Mouse (Mus musculus): Measurements from ENCODE around the gene Nfix. TPM values are rescaled to one million over a fixed set of nuclear protein-coding genes. Genes with fewer than 3 reads are reported as not detected.

The Nfix gene
- polyA plus RNA-seq, 1 experiment from 2014 or later: 3.7 TPM

- peaks cover 34% of the 10 kb centered on the region for H3K36me3 ChIP-seq (ENCODE audit: control insufficient read depth, insufficient read depth, low read length)
- H3K27me3 ChIP-seq (ENCODE audit: control insufficient read depth, insufficient read depth, low read length): no peaks in the 10 kb centered on the region
- peaks cover 19% of the 10 kb centered on the region; the same call in 1 of the 2 replicates for H3K4me1 ChIP-seq (ENCODE audit: control insufficient read depth, insufficient read depth, low read length)
- H3K4me2 ChIP-seq (ENCODE audit: low read depth): peak within 1 kb of the TSS; percentile 58
- peak within 1 kb of the TSS; percentile 87 for H3K27ac ChIP-seq (ENCODE audit: low read depth, low read length)
- ATAC-seq (ENCODE audit: insufficient read depth, low FRiP score, low TSS enrichment) (peak; percentile 92), DNase-seq (ENCODE audit: low spot score) (peak; percentile 93)
- no peaks in the 10 kb centered on the region for H3K9me3 ChIP-seq (ENCODE audit: control insufficient read depth, low read length)
- H3K9ac ChIP-seq (ENCODE audit: low read length): peak within 1 kb of the TSS; percentile 90
- H3K4me3 ChIP-seq (ENCODE audit: low read depth, low read length): peak within 1 kb of the TSS; percentile 92
- WGBS: under 1% methylated on average over 46 of the region's 55 CpGs
Measured at GRCm38 (mm10) chr8:84840248-84840999, 40.3 kb upstream of the Nfix start, which contains the start of gene Rad23a. Rad23a (minus strand) TSS chr8:84840665.

DNA sequence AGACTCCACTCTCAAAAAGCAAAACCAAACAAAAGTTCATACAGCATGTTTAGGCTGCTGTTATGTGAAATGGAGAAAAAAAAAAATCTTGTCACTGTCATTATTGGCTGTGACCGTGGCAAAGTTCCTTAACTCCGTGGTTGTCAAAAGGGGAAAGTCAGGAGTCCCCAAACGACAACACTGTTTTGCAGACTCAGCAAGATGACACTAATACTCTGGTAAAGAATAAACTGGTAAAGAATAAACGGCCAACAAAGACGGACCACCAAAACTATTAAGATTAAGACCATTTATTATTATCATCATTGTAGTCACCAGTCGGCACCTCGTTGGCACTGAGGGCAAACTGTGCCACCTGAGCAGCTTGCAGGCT lies 39.7 kb upstream of the Nfix start:
- H3K9me3 ChIP-seq (ENCODE audit: control insufficient read depth, low read length): no peaks in the 10 kb centered on the region
- H3K27ac ChIP-seq (ENCODE audit: low read depth, low read length): peak overlapping the region; percentile 87
- ATAC-seq (ENCODE audit: insufficient read depth, low FRiP score, low TSS enrichment) (no peak), DNase-seq (ENCODE audit: low spot score) (no peak)
- H3K27me3 ChIP-seq (ENCODE audit: control insufficient read depth, insufficient read depth, low read length): no peaks in the 10 kb centered on the region
- peaks cover 13% of the 10 kb centered on the region; the same call in 1 of the 2 replicates for H3K4me1 ChIP-seq (ENCODE audit: control insufficient read depth, insufficient read depth, low read length)
- peak overlapping the region; percentile 58 for H3K4me2 ChIP-seq (ENCODE audit: low read depth)
- peak overlapping the region; percentile 90 for H3K9ac ChIP-seq (ENCODE audit: low read length)
- peaks cover 36% of the 10 kb centered on the region for H3K36me3 ChIP-seq (ENCODE audit: control insufficient read depth, insufficient read depth, low read length)
- H3K4me3 ChIP-seq (ENCODE audit: low read depth, low read length): peak overlapping the region; percentile 92
- WGBS: 6% methylated on average over 7 of the region's 7 CpGs

DNA sequence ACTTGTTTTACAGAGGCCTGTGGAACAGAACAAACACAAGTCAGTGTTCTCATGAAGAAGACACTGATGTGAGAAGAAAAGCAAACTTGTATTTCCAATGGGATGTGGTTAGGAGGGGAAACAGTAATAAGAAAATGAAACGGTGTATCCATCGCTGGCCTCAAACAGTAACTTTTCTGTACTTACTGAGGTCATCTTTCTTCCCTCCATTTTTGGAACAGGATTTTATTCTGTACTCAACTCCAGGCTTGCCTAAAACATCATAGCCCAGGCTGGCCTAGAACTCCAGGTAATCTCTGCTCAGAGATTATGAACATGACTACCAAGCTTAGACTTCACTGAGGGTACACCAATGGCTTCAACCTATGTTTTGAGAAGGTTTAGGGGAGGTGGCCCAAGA lies 39.3 kb upstream of the Nfix start:
- 94% methylated on average over 2 of the region's 2 CpGs for WGBS
- Histone ChIP-seq H3K9ac (ENCODE audit: low read length) (no peak overlapping the region; the same call in 1 of the 2 replicates), H3K4me1 (ENCODE audit: control insufficient read depth, insufficient read depth, low read length) (peaks cover 9% of the 10 kb centered on the region; the same call in 1 of the 2 replicates)

GRCm38 (mm10) chr8:84838513-84838912 lies 38.4 kb upstream of the Nfix start:
- H3K27me3 ChIP-seq (ENCODE audit: control insufficient read depth, insufficient read depth, low read length): no peaks in the 10 kb centered on the region
- H3K9me3 ChIP-seq (ENCODE audit: control insufficient read depth, low read length): no peaks in the 10 kb centered on the region
- no peak overlapping the region for H3K27ac ChIP-seq (ENCODE audit: low read depth, low read length)
- peaks cover 7% of the 10 kb centered on the region; the same call in 1 of the 2 replicates for H3K4me1 ChIP-seq (ENCODE audit: control insufficient read depth, insufficient read depth, low read length)
- H3K4me3 ChIP-seq (ENCODE audit: low read depth, low read length): no peak overlapping the region
- no peak overlapping the region for H3K9ac ChIP-seq (ENCODE audit: low read length)
- no peak overlapping the region for H3K4me2 ChIP-seq (ENCODE audit: low read depth)
- no peak for DNase-seq (ENCODE audit: low spot score)
- H3K36me3 ChIP-seq (ENCODE audit: control insufficient read depth, insufficient read depth, low read length): peaks cover 23% of the 10 kb centered on the region
- no peak for ATAC-seq (ENCODE audit: insufficient read depth, low FRiP score, low TSS enrichment)
- WGBS: 87% methylated on average over 5 of the region's 5 CpGs

More for the DNA sequence above, 39.3 kb upstream of the Nfix start:
- Histone ChIP-seq H3K27me3 (ENCODE audit: control insufficient read depth, insufficient read depth, low read length) (no peaks in the 10 kb centered on the region), H3K27ac (ENCODE audit: low read depth, low read length) (no peak overlapping the region), H3K4me2 (ENCODE audit: low read depth) (peak overlapping the region; percentile 58), H3K36me3 (ENCODE audit: control insufficient read depth, insufficient read depth, low read length) (peaks cover 32% of the 10 kb centered on the region), H3K4me3 (ENCODE audit: low read depth, low read length) (peak overlapping the region; percentile 92), H3K9me3 (ENCODE audit: control insufficient read depth, low read length) (no peaks in the 10 kb centered on the region)
- DNase-seq (ENCODE audit: low spot score) (no peak), ATAC-seq (ENCODE audit: insufficient read depth, low FRiP score, low TSS enrichment) (no peak)

DNA sequence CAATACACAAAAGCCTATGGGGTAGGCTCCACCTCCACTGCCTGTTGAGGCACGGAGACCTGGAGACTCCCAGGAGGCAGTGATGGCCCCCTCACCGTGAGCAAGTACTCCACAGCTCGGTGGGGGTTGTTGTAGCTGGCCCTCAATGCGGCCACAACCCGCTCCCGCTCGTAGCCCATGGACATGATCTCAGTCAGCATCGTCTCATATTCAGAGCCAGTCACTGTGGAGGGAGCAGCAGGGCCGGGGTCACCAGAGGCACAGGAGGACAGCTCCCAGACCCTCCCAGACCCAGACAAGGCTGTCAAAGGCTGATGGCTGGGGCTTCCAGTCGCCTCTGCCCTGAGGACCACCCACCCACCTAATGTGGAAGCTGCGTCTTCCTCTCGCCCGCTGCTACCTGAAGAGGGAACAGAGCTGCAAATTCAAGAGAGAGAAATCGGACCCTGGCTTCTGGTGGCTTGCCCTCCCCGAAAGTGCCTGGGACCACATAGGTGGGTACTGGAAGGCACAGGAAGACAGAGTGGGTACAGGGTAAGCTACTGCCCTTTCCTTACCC lies 37.8 kb upstream of the Nfix start:
- H3K27ac ChIP-seq (ENCODE audit: low read depth, low read length): no peak overlapping the region

GRCm38 (mm10) chr8:84837149-84837911 lies 37.2 kb upstream of the Nfix start:
- H3K9ac ChIP-seq (ENCODE audit: low read length): no peak overlapping the region
- H3K4me2 ChIP-seq (ENCODE audit: low read depth): no peak overlapping the region; the same call in 1 of the 2 replicates

More for the DNA sequence above, 37.8 kb upstream of the Nfix start:
- Histone ChIP-seq H3K4me3 (ENCODE audit: low read depth, low read length) (no peak overlapping the region), H3K4me1 (ENCODE audit: control insufficient read depth, insufficient read depth, low read length) (peaks cover 12% of the 10 kb centered on the region), H3K36me3 (ENCODE audit: control insufficient read depth, insufficient read depth, low read length) (peaks cover 21% of the 10 kb centered on the region), H3K4me2 (ENCODE audit: low read depth) (no peak overlapping the region), H3K9me3 (ENCODE audit: control insufficient read depth, low read length) (no peaks in the 10 kb centered on the region), H3K9ac (ENCODE audit: low read length) (no peak overlapping the region), H3K27me3 (ENCODE audit: control insufficient read depth, insufficient read depth, low read length) (no peaks in the 10 kb centered on the region)
- 66% methylated on average over 15 of the region's 15 CpGs for WGBS
- DNase-seq (ENCODE audit: low spot score) (no peak), ATAC-seq (ENCODE audit: insufficient read depth, low FRiP score, low TSS enrichment) (no peak)

GRCm38 (mm10) chr8:84834866-84835855 lies 35.0 kb upstream of the Nfix start:
- no peak overlapping the region for H3K9ac ChIP-seq (ENCODE audit: low read length)
- peaks cover 9% of the 10 kb centered on the region for H3K36me3 ChIP-seq (ENCODE audit: control insufficient read depth, insufficient read depth, low read length)
- no peaks in the 10 kb centered on the region for H3K9me3 ChIP-seq (ENCODE audit: control insufficient read depth, low read length)
- H3K4me3 ChIP-seq (ENCODE audit: low read depth, low read length): no peak overlapping the region
- WGBS: 87% methylated on average over 10 of the region's 10 CpGs
- peaks cover 12% of the 10 kb centered on the region for H3K4me1 ChIP-seq (ENCODE audit: control insufficient read depth, insufficient read depth, low read length)
- H3K4me2 ChIP-seq (ENCODE audit: low read depth): no peak overlapping the region
- no peaks in the 10 kb centered on the region for H3K27me3 ChIP-seq (ENCODE audit: control insufficient read depth, insufficient read depth, low read length)
- DNase-seq (ENCODE audit: low spot score): no peak
- no peak overlapping the region for H3K27ac ChIP-seq (ENCODE audit: low read depth, low read length)
- ATAC-seq (ENCODE audit: insufficient read depth, low FRiP score, low TSS enrichment): no peak

More at GRCm38 (mm10) chr8:84837149-84837911, 37.2 kb upstream of the Nfix start:
- Histone ChIP-seq H3K4me1 (ENCODE audit: control insufficient read depth, insufficient read depth, low read length) (peaks cover 12% of the 10 kb centered on the region), H3K27ac (ENCODE audit: low read depth, low read length) (no peak overlapping the region), H3K9me3 (ENCODE audit: control insufficient read depth, low read length) (no peaks in the 10 kb centered on the region), H3K36me3 (ENCODE audit: control insufficient read depth, insufficient read depth, low read length) (peaks cover 15% of the 10 kb centered on the region), H3K27me3 (ENCODE audit: control insufficient read depth, insufficient read depth, low read length) (no peaks in the 10 kb centered on the region), H3K4me3 (ENCODE audit: low read depth, low read length) (no peak overlapping the region)
- ATAC-seq (ENCODE audit: insufficient read depth, low FRiP score, low TSS enrichment): no peak
- WGBS: 52% methylated on average over 8 of the region's 8 CpGs
- peak; percentile 44 for DNase-seq (ENCODE audit: low spot score)

Measured in neural tube, embryonic 11.5 days (tissue).